Mouse (Mus musculus) hindbrain, embryonic 16.5 days (tissue): ENCODE measurements around the gene Zscan29. TPM values are rescaled to one million over a fixed set of nuclear protein-coding genes. Genes with fewer than 3 reads are reported as not detected.
A peak's percentile ranks its signal among the peaks of the same experiment; 100 is the strongest.

ENCODE experiments used
- ATAC-seq: fragments of 200-750 bp; cut with Nextera tagmentation; 2 replicates; pipeline ENCODE4 v1.8.0; 2017; ENCODE audit warnings: moderate TSS enrichment, moderate library complexity
- H3K27ac ChIP-seq: fragments of 300-500 bp; sonication (generic); 2 replicates; pipeline ENCODE4 v1.5.1; 2014; ENCODE audit warnings: low read depth, mild to moderate bottlenecking, control low read depth, low read length, moderate library complexity
- H3K27me3 ChIP-seq: fragments of 300-500 bp; sonication (generic); replicated peaks from 2 replicates; pipeline ENCODE4 v1.6.1; 2014; ENCODE audit warnings: low read length; ENCODE audit not compliant: control insufficient read depth, insufficient read depth
- H3K36me3 ChIP-seq: fragments of 300-500 bp; sonication (generic); 2 replicates; pipeline ENCODE4 v1.6.1; 2014; ENCODE audit warnings: mild to moderate bottlenecking, low read length, moderate library complexity, mixed read lengths; ENCODE audit not compliant: control insufficient read depth, insufficient read depth
- H3K4me1 ChIP-seq: fragments of 300-500 bp; sonication (generic); 2 replicates; pipeline ENCODE4 v1.6.1; 2014; ENCODE audit warnings: low read depth, low read length; ENCODE audit not compliant: control insufficient read depth, insufficient read depth
- H3K4me2 ChIP-seq: fragments of 300-500 bp; sonication (generic); 2 replicates; pipeline ENCODE4 v1.6.1; 2014; ENCODE audit warnings: mild to moderate bottlenecking, low read length, control low read depth, moderate library complexity
- H3K4me3 ChIP-seq: fragments of 300-500 bp; sonication (generic); 2 replicates; pipeline ENCODE4 v1.5.1; 2014; ENCODE audit warnings: mild to moderate bottlenecking, low read length, control low read depth, moderate library complexity
- H3K9ac ChIP-seq: fragments of 300-500 bp; sonication (generic); 2 replicates; pipeline ENCODE4 v1.6.1; 2014; ENCODE audit warnings: low read depth, mild to moderate bottlenecking, control low read depth, low read length, moderate library complexity
- H3K9me3 ChIP-seq: fragments of 300-500 bp; sonication (generic); 2 replicates; pipeline ENCODE4 v1.6.1; 2014; ENCODE audit warnings: mild to moderate bottlenecking, low read length, moderate library complexity; ENCODE audit not compliant: control insufficient read depth
- WGBS: fragments of 180-500 bp; shearing (Covaris S2); extraction: QIAGEN DNeasy Blood & Tissue Kit; methylation state at CpG from one replicate; pipeline ENCODE4 v1.1.7; 2014; 5-methylcytosine and 5-hydroxymethylcytosine counted together
- polyA plus RNA-seq: library from polyadenylated mRNA; unstranded; fragments of >200 nt; fragmentation: Nextera tagmentation; extraction: Ambion mirVana; gene quantifications from 2 replicates; pipeline ENCODE4 v1.2.1, GENCODE M21; 2015

Zscan29 gene
- polyA plus RNA-seq, 1 experiment from 2014 or later: 6.9 TPM

DNA sequence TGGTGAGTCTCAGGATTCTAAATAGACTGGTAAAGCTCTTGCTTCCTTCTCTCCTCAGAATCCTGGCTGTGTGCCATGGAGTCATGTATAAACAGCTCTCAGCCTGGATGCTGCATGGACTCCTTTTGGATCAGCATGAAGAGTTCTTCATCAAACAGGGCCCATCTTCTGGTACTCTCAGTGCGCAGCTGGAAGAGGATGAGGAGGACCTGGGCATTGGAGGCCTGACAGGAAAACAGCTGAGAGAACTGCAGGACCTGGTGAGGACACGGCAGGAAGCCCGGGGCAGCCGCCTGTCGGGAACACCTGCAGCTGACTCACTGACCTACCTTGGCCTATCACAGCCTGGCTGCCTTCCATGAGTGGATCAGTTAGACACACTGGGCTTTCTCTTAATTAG lies 12.5 kb upstream of the Zscan29 start:
- 90% methylated on average over 5 of the region's 5 CpGs for WGBS
- ATAC-seq: no peak
- Histone ChIP-seq H3K27ac (no peak overlapping the region), H3K4me1 (no peaks in the 10 kb centered on the region), H3K9me3 (no peaks in the 10 kb centered on the region), H3K4me2 (no peak overlapping the region), H3K36me3 (peaks cover 33% of the 10 kb centered on the region), H3K27me3 (no peaks in the 10 kb centered on the region), H3K9ac (no peak overlapping the region), H3K4me3 (no peak overlapping the region)

DNA sequence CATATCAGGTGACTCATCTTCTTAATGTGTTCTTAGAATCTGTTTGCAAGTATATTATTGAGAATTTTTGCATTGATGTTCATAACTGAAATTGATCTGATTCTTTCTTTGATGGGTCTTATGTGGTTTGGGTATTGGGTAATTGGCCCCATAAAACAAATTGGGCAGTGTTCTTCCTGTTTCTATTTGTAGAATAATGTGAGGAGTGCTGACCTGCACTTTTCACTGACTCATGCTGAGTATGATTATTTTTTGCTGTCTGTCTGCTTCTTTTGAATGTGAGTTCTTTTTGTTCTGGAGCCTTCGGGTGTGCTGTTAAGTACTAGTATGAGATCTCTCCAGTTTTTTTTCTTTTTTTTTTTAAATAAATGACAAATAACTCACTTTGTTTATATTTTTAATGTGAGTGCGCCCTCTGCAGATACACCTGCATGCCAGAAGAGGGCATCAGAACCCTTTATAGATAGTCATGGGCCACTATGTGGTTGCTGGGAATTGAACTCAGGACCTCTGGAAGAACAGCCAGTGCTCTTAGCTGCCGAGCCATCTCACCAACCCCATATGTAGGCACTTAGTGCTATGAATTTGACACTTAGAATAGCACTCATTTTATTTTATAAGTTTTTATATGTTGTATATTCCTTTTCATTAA lies 8.0 kb upstream of the Zscan29 start:
- Histone ChIP-seq H3K4me1 (no peaks in the 10 kb centered on the region), H3K27me3 (no peaks in the 10 kb centered on the region), H3K4me3 (no peak overlapping the region), H3K27ac (no peak overlapping the region), H3K9ac (no peak overlapping the region), H3K9me3 (no peaks in the 10 kb centered on the region), H3K36me3 (peaks cover 28% of the 10 kb centered on the region), H3K4me2 (no peak overlapping the region)
- ATAC-seq: no peak
- 92% methylated on average over 3 of the region's 3 CpGs for WGBS

DNA sequence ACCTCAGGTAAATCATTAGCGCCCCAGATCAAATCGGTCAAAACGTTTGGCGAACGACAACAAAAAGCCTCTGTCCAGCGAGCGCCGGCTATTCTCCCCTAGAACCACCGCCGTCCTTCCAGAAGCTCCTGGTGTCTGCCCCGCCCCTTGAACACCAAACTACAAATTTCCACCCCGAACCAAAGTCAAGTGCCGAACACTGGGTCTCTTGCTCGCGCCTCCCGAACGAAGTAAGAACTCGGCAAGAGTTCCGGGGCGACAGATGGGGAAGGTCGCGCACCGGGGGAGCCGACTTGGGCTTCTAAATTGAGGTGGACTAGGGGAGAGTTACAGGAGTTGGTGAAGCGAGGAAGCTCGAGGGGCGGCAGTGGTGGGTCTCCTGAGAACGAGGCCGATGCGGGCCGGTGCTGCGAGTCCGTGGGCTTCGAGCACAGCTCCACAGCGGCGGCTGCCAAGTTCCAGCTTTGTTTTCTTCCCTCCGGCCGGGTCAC lies 399 bp downstream of the Zscan29 start, which contains the start of gene Tubgcp4:
Tubgcp4 (plus strand) TSS at position 174 of the 491 bp plus-strand sequence.
- peaks cover 13% of the 10 kb centered on the region for H3K36me3 ChIP-seq
- H3K4me3 ChIP-seq: peak within 1 kb of the TSS; percentile 67
- H3K4me2 ChIP-seq: peak within 1 kb of the TSS; percentile 91
- H3K9ac ChIP-seq: peak within 1 kb of the TSS; percentile 83
- H3K4me1 ChIP-seq: peaks cover 22% of the 10 kb centered on the region
- no peaks in the 10 kb centered on the region for H3K27me3 ChIP-seq
- peak; percentile 75 for ATAC-seq
- no peaks in the 10 kb centered on the region for H3K9me3 ChIP-seq
- WGBS: under 1% methylated on average over 38 of the region's 38 CpGs
- peak within 1 kb of the TSS; percentile 89 for H3K27ac ChIP-seq

DNA sequence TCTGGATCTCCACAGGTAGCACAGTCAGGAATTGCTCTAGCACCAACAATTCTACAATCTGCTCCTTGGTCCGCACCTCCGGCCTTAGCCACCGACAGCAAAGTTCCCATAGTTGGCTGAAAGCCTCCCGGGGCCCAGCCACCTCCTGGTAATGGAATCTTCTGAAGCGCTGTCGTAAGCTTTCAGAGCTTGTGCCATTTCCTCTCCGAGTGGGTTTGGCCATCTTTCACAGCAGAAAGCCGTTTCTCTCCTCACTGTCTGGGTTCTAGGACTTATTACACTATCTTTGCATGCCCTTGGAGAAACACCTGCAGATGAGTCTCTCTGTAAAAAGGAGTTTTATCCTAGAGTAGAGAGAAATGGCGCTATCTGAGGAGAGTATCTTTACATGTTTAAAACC lies 1.0 kb downstream of the Zscan29 start:
- H3K4me3 ChIP-seq: peak overlapping the region; percentile 67
- peak overlapping the region; percentile 83 for H3K9ac ChIP-seq
- no peaks in the 10 kb centered on the region for H3K27me3 ChIP-seq
- peak overlapping the region; percentile 18; the same call in 1 of the 2 replicates for H3K27ac ChIP-seq
- peak overlapping the region; percentile 91 for H3K4me2 ChIP-seq
- peaks cover 12% of the 10 kb centered on the region for H3K36me3 ChIP-seq
- ATAC-seq: no peak
- no peaks in the 10 kb centered on the region for H3K9me3 ChIP-seq
- H3K4me1 ChIP-seq: peaks cover 22% of the 10 kb centered on the region
- WGBS: 7% methylated on average over 9 of the region's 9 CpGs

DNA sequence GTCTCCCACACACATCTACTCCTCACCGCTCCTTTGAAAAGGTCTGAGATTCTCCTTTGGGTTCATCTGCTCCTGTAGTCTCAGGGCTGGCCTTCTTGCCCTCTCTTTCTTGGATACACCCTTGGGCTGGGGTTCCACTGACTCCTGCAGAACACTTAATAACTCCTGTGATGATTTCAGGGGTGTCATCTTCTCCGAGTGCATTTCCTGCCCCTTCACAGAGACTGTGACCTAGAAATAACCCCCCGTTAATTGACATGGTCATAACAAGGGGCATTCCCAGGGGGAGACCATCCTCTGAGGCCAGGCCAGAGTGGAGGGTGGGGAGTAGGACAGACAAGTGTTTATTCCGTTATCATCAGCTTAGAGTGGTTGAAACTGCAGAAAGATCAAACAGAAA lies 1.8 kb downstream of the Zscan29 start:
- Histone ChIP-seq H3K27ac (no peak overlapping the region), H3K9ac (peak overlapping the region; percentile 33; the same call in 1 of the 2 replicates), H3K4me1 (peaks cover 22% of the 10 kb centered on the region), H3K4me3 (peak overlapping the region; percentile 67), H3K9me3 (no peaks in the 10 kb centered on the region), H3K36me3 (peaks cover 12% of the 10 kb centered on the region), H3K4me2 (peak overlapping the region; percentile 91), H3K27me3 (no peaks in the 10 kb centered on the region)
- WGBS: 55% methylated on average over 4 of the region's 4 CpGs
- no peak for ATAC-seq

DNA sequence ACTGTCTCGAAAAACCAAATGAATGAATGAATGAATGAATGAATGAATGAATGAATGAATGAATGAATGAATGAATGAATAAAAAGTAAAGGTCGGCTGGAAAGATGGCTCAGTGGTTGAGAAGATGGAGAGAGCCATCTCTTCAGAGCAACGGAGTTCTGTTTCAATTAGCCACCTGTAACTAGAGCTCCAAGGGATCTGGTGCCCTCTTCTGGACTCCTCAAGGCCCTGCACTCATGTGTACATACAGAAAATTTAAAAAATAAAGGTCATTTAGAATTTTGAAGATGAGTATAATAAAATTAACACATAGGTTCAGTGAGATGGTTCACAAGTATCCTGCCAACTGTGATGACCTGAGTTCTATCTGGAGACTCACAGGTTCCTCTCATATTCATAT lies 17.8 kb downstream of the Zscan29 start:
- H3K9me3 ChIP-seq: no peaks in the 10 kb centered on the region
- ATAC-seq: no peak
- H3K27me3 ChIP-seq: no peaks in the 10 kb centered on the region
- H3K9ac ChIP-seq: no peak overlapping the region
- no peaks in the 10 kb centered on the region for H3K4me1 ChIP-seq
- H3K4me3 ChIP-seq: no peak overlapping the region
- H3K4me2 ChIP-seq: no peak overlapping the region
- no peak overlapping the region for H3K27ac ChIP-seq
- 85% methylated on average over 3 of the region's 3 CpGs for WGBS
- H3K36me3 ChIP-seq: peaks cover 11% of the 10 kb centered on the region

DNA sequence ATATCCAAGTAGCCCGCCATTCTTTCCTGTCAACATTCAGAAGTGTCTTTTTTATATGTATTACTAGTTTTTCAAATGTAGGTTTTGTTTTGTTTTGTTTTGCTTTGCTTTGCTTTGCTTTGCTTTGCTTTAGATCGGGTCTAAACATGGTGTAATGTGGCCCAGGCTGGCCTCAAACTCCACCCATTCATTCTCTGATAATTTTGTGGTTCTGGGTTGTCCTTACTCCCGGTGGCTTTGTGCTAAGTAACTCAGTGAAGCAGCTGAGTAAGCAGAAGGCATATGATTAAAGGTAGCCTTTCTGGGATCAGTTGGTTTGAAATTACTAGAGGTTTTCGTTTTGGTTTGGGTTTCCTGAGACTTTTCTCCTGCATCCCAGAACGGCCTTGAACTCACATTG lies 21.2 kb downstream of the Zscan29 start:
- no peaks in the 10 kb centered on the region for H3K9me3 ChIP-seq
- no peak overlapping the region for H3K4me3 ChIP-seq
- WGBS: 89% methylated on average over 5 of the region's 5 CpGs
- no peaks in the 10 kb centered on the region for H3K27me3 ChIP-seq
- H3K4me2 ChIP-seq: no peak overlapping the region
- H3K9ac ChIP-seq: no peak overlapping the region
- no peak for ATAC-seq
- H3K36me3 ChIP-seq: peaks cover 11% of the 10 kb centered on the region
- no peak overlapping the region for H3K27ac ChIP-seq
- H3K4me1 ChIP-seq: no peaks in the 10 kb centered on the region

DNA sequence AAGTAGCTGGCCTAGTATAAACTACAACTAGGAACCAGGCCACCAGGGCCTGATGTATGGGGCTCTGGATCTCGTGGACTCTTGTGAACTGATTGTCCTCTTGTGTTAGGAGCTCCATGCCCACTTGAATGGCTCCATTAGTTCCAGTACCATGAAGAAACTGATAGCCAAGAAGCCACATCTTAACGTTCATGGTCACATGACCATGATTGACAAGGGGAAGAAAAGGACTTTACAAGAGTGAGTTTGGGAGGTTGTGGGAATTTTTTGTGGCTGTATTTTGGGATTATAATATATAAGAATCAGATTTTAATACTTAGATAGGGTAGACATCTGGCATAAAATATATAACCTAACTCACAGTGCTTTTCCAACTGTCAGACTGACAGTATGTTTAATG lies 28.5 kb downstream of the Zscan29 start:
- no peak for ATAC-seq

DNA sequence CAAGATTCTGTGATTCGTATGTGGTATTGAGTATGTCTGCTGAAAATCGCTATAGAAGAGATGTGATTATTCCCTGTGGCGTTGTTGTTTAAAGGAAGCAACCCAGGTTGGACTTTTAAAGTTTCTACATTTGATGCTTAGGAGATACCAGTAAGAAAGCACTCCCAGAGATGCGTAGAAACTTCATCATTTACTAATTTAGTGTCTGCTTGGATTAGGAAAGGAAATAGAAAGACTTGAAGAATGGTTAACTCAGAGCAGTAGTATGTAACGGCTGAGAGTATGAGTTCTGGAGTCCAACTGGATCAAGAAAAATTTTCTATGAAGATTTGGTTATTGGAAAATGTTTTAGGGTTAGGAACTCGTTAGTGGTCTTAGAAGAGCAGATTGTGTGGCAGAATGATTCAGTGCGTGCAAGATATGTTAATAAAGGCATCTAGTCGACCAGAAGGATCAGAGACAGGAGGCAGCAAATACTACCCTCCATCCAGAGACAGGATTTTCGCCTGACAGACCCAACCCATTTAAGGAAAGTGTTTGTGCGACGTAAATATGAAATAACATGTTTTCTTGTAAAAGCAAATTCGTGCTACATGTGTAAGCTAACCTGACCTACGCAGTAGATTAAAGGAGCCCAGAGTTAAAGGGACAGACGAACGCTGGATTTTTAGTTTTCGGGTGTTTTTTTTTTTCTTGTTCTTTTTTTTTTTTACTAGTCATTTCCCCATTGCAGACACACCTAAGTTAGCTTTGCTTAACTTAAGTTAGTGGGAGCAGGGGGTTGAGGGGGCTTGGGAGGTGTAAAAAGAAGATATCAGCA lies 29.5 kb downstream of the Zscan29 start:
- Histone ChIP-seq H3K36me3 (no peaks in the 10 kb centered on the region), H3K27me3 (no peaks in the 10 kb centered on the region), H3K4me3 (peak overlapping the region; percentile 61), H3K9me3 (no peaks in the 10 kb centered on the region), H3K4me2 (peak overlapping the region; percentile 86), H3K9ac (peak overlapping the region; percentile 73), H3K4me1 (peaks cover 23% of the 10 kb centered on the region), H3K27ac (peak overlapping the region; percentile 99)
- 72% methylated on average over 16 of the region's 16 CpGs for WGBS
- no peak for ATAC-seq

More for the DNA sequence above, 28.5 kb downstream of the Zscan29 start:
- WGBS: 40% methylated on average over 2 of the region's 2 CpGs
- no peaks in the 10 kb centered on the region for H3K9me3 ChIP-seq
- no peaks in the 10 kb centered on the region for H3K36me3 ChIP-seq
- H3K27me3 ChIP-seq: no peaks in the 10 kb centered on the region
- no peak overlapping the region for H3K9ac ChIP-seq
- H3K4me1 ChIP-seq: peaks cover 23% of the 10 kb centered on the region
- no peak overlapping the region for H3K4me2 ChIP-seq
- no peak overlapping the region for H3K27ac ChIP-seq
- no peak overlapping the region for H3K4me3 ChIP-seq
